Mouse (Mus musculus): Measurements from ENCODE around the gene Nlrp1a. TPM values are rescaled to one million over a fixed set of nuclear protein-coding genes. Genes with fewer than 3 reads are reported as not detected.

Gene Nlrp1a
- 1 to 10 TPM; 1.6 to 2.6 (median 2.1) TPM for total RNA-seq (2022)

DNA sequence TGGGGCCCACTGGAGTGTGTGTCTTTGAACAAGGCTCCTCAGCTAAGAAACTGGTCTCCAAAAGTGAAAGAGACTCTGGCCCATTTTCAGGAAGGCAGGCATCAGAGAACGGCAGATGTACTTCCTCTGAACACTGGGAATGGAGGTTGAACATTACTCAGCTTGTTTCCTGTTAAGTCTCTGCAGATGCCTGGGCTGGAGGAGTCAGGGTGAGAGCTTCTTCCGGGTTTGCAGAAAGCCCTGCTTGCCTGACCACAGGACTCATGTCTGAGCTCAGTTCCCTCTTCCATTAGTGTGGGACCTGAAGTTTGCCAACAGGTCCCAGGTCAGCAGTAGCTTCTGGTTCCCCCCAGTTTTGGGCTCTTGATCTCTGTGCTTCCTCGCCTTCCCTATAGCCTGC is at the start of gene Nlrp1a:
Gene Nlrp1a (minus strand): TSS at position 44 of the 400 bp plus-strand sequence.
- DNase-seq: no peak

DNA sequence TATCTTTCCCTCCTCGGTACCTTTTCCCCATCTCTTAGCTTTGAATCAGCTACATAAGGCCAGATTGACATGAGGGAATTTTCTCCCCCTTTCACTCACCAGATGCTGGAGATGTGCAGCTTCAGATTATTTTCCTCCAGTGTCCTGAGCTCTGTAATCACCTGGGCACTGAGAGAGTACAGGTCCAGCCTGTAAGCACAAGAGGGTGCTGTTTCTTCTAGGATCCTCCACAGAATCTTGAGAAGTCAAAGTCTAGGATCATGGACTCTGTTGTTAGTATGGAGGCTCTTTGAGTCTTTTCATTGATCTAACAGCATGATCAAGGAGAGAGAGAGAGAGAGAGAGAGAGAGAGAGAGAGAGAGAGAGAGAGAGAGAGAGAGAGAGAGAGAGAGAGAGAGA is 25.1 kb upstream of the Nlrp1a start:
- no peak for DNase-seq

DNA sequence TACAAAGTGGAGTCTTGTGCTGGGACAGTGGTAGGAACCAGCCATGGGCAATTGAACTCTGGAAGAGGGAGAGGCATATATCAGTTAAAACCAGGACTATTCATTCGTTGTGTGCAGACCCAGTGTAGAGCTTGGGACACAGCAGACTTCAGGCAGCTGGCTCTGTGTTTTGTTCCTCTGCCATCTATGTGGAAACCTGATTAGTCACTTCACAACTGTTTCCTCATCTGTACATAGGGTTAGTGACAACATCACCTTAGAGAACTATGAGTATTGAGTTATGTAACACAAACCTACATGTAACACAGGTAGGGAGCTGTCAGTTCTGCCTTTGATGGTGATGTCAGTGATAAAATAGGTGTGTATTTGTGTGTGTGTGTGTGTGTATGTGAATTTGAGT is 19.6 kb upstream of the Nlrp1a start:
- no peak for DNase-seq

- no peak for DNase-seq
Observed at GRCm38 (mm10) chr11:71159439-71160136, 15.1 kb upstream of the Nlrp1a start.

- DNase-seq: no peak
Observed at GRCm38 (mm10) chr11:71155272-71155671, 10.8 kb upstream of the Nlrp1a start.

- DNase-seq: no peak
Observed at GRCm38 (mm10) chr11:71142031-71142430, 2.5 kb downstream of the Nlrp1a start.

DNA sequence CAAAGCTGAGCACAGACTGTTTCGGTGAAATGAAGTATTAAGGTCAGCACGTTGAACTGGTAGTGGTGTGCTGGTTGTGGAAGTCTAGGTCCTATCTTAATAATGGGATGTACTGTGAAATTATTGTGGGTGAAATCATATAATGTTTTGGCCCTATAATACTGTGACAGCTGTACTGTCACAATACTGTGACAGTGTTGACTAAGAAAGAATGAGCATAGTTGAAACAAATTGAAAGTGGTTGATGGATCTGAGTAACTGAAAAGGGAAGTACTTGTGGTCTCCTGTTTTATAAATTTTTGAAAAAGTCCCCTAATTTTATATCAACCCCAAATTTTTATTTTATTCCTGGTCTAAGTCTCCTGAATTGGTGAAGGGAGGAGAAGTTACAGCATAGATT is 37.4 kb downstream of the Nlrp1a start:
- no peak for DNase-seq

DNA sequence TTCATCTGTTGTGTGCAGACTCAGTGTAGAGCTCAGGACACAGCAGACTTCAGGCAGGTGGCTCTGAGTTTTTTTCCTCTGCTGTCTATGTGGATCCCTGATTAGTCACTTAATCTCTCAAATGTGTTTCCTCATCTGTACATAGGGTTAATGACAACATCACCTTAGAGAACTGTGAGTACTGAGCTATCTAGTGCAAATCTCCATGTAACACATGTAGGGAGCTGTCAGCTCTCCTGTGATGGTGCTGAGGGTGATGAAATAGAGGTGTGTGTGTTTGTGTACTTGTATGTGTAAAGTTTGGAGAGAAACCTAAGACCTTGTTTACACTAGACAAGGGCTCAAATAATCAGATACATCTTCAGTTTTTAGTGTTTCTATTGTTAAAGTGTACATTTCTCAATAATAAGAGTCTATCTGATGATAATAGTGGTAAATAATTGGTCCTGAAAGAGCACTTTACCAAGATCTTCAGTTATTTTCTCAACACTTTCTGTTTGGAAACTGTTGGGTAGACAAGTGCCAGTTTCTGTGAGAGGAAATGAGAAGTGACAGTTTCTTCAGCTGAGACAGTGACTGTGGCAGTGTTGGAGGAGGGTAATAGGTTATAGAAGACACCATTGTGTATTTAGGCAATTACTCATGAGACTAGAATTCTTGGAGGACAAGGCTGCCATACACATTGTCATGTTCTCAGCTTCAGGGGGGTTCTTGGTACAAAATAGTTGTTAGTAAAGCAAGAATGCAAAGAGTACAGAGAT is 38.1 kb downstream of the Nlrp1a start:
- no peak for DNase-seq

GRCm38 (mm10) chr11:71103931-71104330 is 40.6 kb downstream of the Nlrp1a start:
- no peak for DNase-seq

DNA sequence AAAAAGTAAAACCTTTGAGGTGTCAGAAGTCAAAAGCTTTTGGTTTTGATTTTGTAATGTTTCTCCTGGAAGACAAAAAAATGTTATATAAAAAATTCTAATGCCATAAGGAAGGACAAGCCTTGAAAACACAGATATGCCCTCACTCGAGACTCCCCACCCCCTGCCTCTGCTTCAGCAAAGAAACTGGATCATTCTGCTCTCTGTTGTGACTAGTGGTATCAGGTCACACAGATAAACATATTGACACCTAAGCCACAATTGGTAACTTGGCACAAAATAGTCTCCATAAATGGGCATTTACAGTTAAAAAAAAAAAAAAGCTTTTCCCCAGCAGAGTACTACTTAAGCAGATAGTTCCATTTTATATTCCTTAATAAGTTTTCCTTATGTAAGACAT is 68.2 kb downstream of the Nlrp1a start:
- DNase-seq: no peak

GRCm38 (mm10) chr11:71052554-71052953 is 92.0 kb downstream of the Nlrp1a start:
- DNase-seq: no peak

Other genes starting within 250 kb of the Nlrp1a start
- gene Nup88, start 174.7 kb downstream of the Nlrp1a start, total RNA-seq (2022): 10 to 100 TPM; 52.3 to 79.7 (median 65.2) TPM
- 10 to 100 TPM; 23.0 to 52.2 (median 36.1) TPM for gene Rpain, start 174.5 kb downstream of the Nlrp1a start, total RNA-seq (2022)
- gene C1qbp, start 161.7 kb downstream of the Nlrp1a start, total RNA-seq (2022): 100 to 1,000 TPM; 181 to 218 (median 205) TPM
- gene Dhx33, start 140.3 kb downstream of the Nlrp1a start, total RNA-seq (2022): 10 to 100 TPM; 32.5 to 34.6 (median 32.9) TPM
- gene Mis12, start 125.1 kb downstream of the Nlrp1a start, total RNA-seq (2022): 10 to 100 TPM; 22.5 to 30.3 (median 26.7) TPM
- 10 to 100 TPM; 73.5 to 99.8 (median 89.0) TPM for gene Derl2, start 124.9 kb downstream of the Nlrp1a start, total RNA-seq (2022)
- gene 6330403K07Rik, start 111.2 kb downstream of the Nlrp1a start, total RNA-seq (2022): 10 to 100 TPM; 16.5 to 25.6 (median 19.5) TPM
- 1 to 10 TPM in 2 of 4 experiments, under 1 TPM in 2; 0.20 to 1.4 (median 0.77) TPM for gene Nlrp1b, start 86.0 kb upstream of the Nlrp1a start, total RNA-seq (2022)